Mouse (Mus musculus): Measurements from ENCODE around the gene Itih5. TPM values are rescaled to one million over a fixed set of nuclear protein-coding genes. Genes with fewer than 3 reads are reported as not detected.

The Itih5 gene
- polyA plus RNA-seq, 1 experiment from 2014 or later, result 3.8 TPM

- Histone ChIP-seq H3K27ac (no peak overlapping the region), H3K27me3 (ENCODE audit: insufficient read depth, poor library complexity, severe bottlenecking) (peaks cover 44% of the 10 kb centered on the region), H3K4me3 (no peak overlapping the region), H3K36me3 (no peaks in the 10 kb centered on the region), H3K9me3 (no peaks in the 10 kb centered on the region), H3K4me1 (replicated peaks) (peaks cover 34% of the 10 kb centered on the region)
- 29% methylated on average over 5 of the region's 5 CpGs for WGBS
- no peak for DNase-seq (ENCODE audit: low spot score)
These were observed 130.3 kb downstream of the Itih5 start for GRCm38 (mm10) chr2:10283686-10284085.

GRCm38 (mm10) chr2:10284636-10285270 lies 131.4 kb downstream of the Itih5 start:
- WGBS, result 2% methylated on average over 10 of the region's 10 CpGs
- Histone ChIP-seq H3K36me3 (no peaks in the 10 kb centered on the region), H3K9me3 (no peaks in the 10 kb centered on the region), H3K27me3 (ENCODE audit: insufficient read depth, poor library complexity, severe bottlenecking) (peaks cover 44% of the 10 kb centered on the region), H3K4me1 (replicated peaks) (peaks cover 34% of the 10 kb centered on the region), H3K4me3 (0 out of 2 replicates have a peak overlapping the region, but pooled peaks have one; percentile 3), H3K27ac (peak overlapping the region; percentile 64; the same call in 1 of the 2 replicates)
- peak; percentile 78 for DNase-seq (ENCODE audit: low spot score)

DNA sequence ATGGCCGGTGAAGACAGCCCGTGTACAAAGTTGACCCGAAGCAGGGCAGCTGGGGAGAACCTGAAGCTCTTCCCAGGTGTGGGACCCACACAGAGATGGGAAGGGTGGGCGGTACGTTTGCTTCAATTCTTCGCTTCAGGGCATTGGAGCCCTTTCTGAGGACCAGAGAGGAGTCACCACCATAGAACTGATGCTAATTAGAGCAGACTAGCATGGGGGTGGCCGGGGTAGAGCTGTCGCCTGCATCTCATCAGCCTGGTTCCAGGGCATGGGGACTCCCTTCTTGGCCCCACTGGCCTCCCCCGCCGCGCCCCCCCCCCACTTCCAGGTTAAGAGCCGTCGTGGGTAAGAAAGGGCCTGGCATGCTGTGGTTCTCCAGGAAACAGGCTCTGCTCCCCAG lies 132.6 kb downstream of the Itih5 start:
- Histone ChIP-seq H3K27me3 (ENCODE audit: insufficient read depth, poor library complexity, severe bottlenecking) (peaks cover 45% of the 10 kb centered on the region), H3K4me3 (no peak overlapping the region), H3K27ac (no peak overlapping the region), H3K4me1 (replicated peaks) (peaks cover 34% of the 10 kb centered on the region), H3K36me3 (no peaks in the 10 kb centered on the region), H3K9me3 (no peaks in the 10 kb centered on the region)
- 19% methylated on average over 13 of the region's 13 CpGs for WGBS
- DNase-seq (ENCODE audit: low spot score), result no peak

GRCm38 (mm10) chr2:10288142-10288831 lies 134.9 kb downstream of the Itih5 start:
- Histone ChIP-seq H3K27ac (no peak overlapping the region), H3K36me3 (no peaks in the 10 kb centered on the region), H3K27me3 (ENCODE audit: insufficient read depth, poor library complexity, severe bottlenecking) (peaks cover 41% of the 10 kb centered on the region), H3K9me3 (no peaks in the 10 kb centered on the region), H3K4me3 (no peak overlapping the region), H3K4me1 (replicated peaks) (peaks cover 26% of the 10 kb centered on the region)
- DNase-seq (ENCODE audit: low spot score), result peak; percentile 63
- 18% methylated on average over 12 of the region's 12 CpGs for WGBS

GRCm38 (mm10) chr2:10288881-10289280 lies 135.5 kb downstream of the Itih5 start:
- H3K36me3 ChIP-seq, result no peaks in the 10 kb centered on the region
- WGBS, result 0% methylated on average over 1 of the region's 1 CpGs

GRCm38 (mm10) chr2:10290115-10290514 lies 136.7 kb downstream of the Itih5 start:
- DNase-seq (ENCODE audit: low spot score), result no peak
- Histone ChIP-seq H3K4me1 (replicated peaks) (peaks cover 9% of the 10 kb centered on the region), H3K9me3 (no peaks in the 10 kb centered on the region), H3K36me3 (no peaks in the 10 kb centered on the region), H3K27me3 (ENCODE audit: insufficient read depth, poor library complexity, severe bottlenecking) (peaks cover 39% of the 10 kb centered on the region), H3K27ac (no peak overlapping the region), H3K4me3 (no peak overlapping the region)
- 82% methylated on average over 7 of the region's 7 CpGs for WGBS

More at GRCm38 (mm10) chr2:10288881-10289280, 135.5 kb downstream of the Itih5 start:
- H3K9me3 ChIP-seq, result no peaks in the 10 kb centered on the region
- H3K27ac ChIP-seq, result no peak overlapping the region
- DNase-seq (ENCODE audit: low spot score), result no peak
- peaks cover 20% of the 10 kb centered on the region for H3K4me1 ChIP-seq (replicated peaks)
- H3K4me3 ChIP-seq, result no peak overlapping the region
- peaks cover 35% of the 10 kb centered on the region for H3K27me3 ChIP-seq (ENCODE audit: insufficient read depth, poor library complexity, severe bottlenecking)

- WGBS, result 46% methylated on average over 10 of the region's 10 CpGs
- no peaks in the 10 kb centered on the region for H3K9me3 ChIP-seq
- H3K4me1 ChIP-seq (replicated peaks), result peaks cover 5% of the 10 kb centered on the region; the same call in 1 of the 2 replicates
- no peaks in the 10 kb centered on the region for H3K36me3 ChIP-seq
- H3K27ac ChIP-seq, result no peak overlapping the region
- DNase-seq (ENCODE audit: low spot score), result no peak
- no peak overlapping the region for H3K4me3 ChIP-seq
- peaks cover 33% of the 10 kb centered on the region for H3K27me3 ChIP-seq (ENCODE audit: insufficient read depth, poor library complexity, severe bottlenecking)
These were observed 140.3 kb downstream of the Itih5 start for GRCm38 (mm10) chr2:10293556-10294206.

GRCm38 (mm10) chr2:10295908-10296307 lies 142.5 kb downstream of the Itih5 start:
- Histone ChIP-seq H3K4me3 (peak overlapping the region; percentile 31), H3K36me3 (no peaks in the 10 kb centered on the region), H3K27me3 (ENCODE audit: insufficient read depth, poor library complexity, severe bottlenecking) (peaks cover 33% of the 10 kb centered on the region), H3K4me1 (replicated peaks) (peaks cover 8% of the 10 kb centered on the region; the same call in 1 of the 2 replicates), H3K9me3 (no peaks in the 10 kb centered on the region), H3K27ac (no peak overlapping the region)
- peak; percentile 20 for DNase-seq (ENCODE audit: low spot score)
- WGBS, result 10% methylated on average over 11 of the region's 11 CpGs

GRCm38 (mm10) chr2:10300244-10300643 lies 146.9 kb downstream of the Itih5 start:
- peak; percentile 43 for DNase-seq (ENCODE audit: low spot score)
- peaks cover 17% of the 10 kb centered on the region for H3K27me3 ChIP-seq (ENCODE audit: insufficient read depth, poor library complexity, severe bottlenecking)
- 57% methylated on average over 7 of the region's 7 CpGs for WGBS

GRCm38 (mm10) chr2:10300771-10301170 lies 147.4 kb downstream of the Itih5 start:
- 26% methylated on average over 10 of the region's 10 CpGs for WGBS
- no peaks in the 10 kb centered on the region for H3K9me3 ChIP-seq
- H3K4me1 ChIP-seq (replicated peaks), result peaks cover 9% of the 10 kb centered on the region; the same call in 1 of the 2 replicates
- peaks cover 15% of the 10 kb centered on the region for H3K27me3 ChIP-seq (ENCODE audit: insufficient read depth, poor library complexity, severe bottlenecking)
- DNase-seq (ENCODE audit: low spot score), result peak; percentile 66
- peak overlapping the region; percentile 40 for H3K4me3 ChIP-seq
- H3K27ac ChIP-seq, result peak overlapping the region; percentile 81
- no peaks in the 10 kb centered on the region for H3K36me3 ChIP-seq

More at GRCm38 (mm10) chr2:10300244-10300643, 146.9 kb downstream of the Itih5 start:
- H3K4me1 ChIP-seq (replicated peaks), result peaks cover 10% of the 10 kb centered on the region; the same call in 1 of the 2 replicates
- no peaks in the 10 kb centered on the region for H3K36me3 ChIP-seq
- H3K9me3 ChIP-seq, result no peaks in the 10 kb centered on the region
- H3K4me3 ChIP-seq, result no peak overlapping the region
- no peak overlapping the region for H3K27ac ChIP-seq

GRCm38 (mm10) chr2:10301391-10301790 lies 148.0 kb downstream of the Itih5 start:
- Histone ChIP-seq H3K9me3 (no peaks in the 10 kb centered on the region), H3K4me3 (no peak overlapping the region), H3K36me3 (no peaks in the 10 kb centered on the region), H3K27me3 (ENCODE audit: insufficient read depth, poor library complexity, severe bottlenecking) (peaks cover 15% of the 10 kb centered on the region), H3K27ac (no peak overlapping the region), H3K4me1 (replicated peaks) (peaks cover 5% of the 10 kb centered on the region; the same call in 1 of the 2 replicates)
- DNase-seq (ENCODE audit: low spot score), result no peak
- 59% methylated on average over 3 of the region's 3 CpGs for WGBS

DNA sequence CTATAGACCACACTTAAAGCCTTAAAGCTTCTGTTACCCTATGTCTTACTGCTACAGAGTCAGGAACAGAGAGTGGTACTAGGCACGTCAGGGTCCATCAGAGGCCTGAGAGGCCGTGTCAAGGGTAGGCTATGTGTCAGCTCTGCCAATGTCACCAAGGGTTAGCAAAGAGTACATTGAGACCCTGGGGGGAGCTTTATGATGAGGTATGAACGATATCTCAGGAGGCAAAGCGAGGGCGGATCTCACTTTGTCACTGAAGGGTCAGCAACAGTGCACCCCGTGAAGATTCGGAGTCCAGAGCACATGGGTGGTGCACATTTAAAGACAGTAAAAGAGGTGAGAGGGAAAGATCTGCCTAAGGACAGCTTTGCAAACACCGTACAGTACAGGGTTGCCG lies 148.6 kb downstream of the Itih5 start:
- peaks cover 11% of the 10 kb centered on the region for H3K27me3 ChIP-seq (ENCODE audit: insufficient read depth, poor library complexity, severe bottlenecking)
- no peak overlapping the region for H3K4me3 ChIP-seq
- DNase-seq (ENCODE audit: low spot score), result no peak
- H3K36me3 ChIP-seq, result no peaks in the 10 kb centered on the region
- H3K9me3 ChIP-seq, result no peaks in the 10 kb centered on the region
- H3K27ac ChIP-seq, result no peak overlapping the region
- 93% methylated on average over 9 of the region's 9 CpGs for WGBS
- peaks cover 5% of the 10 kb centered on the region; the same call in 1 of the 2 replicates for H3K4me1 ChIP-seq (replicated peaks)

GRCm38 (mm10) chr2:10304911-10305310 lies 151.5 kb downstream of the Itih5 start:
- Histone ChIP-seq H3K9me3 (no peaks in the 10 kb centered on the region), H3K4me3 (no peak overlapping the region), H3K27me3 (ENCODE audit: insufficient read depth, poor library complexity, severe bottlenecking) (no peaks in the 10 kb centered on the region), H3K27ac (no peak overlapping the region), H3K36me3 (no peaks in the 10 kb centered on the region), H3K4me1 (replicated peaks) (peaks cover 5% of the 10 kb centered on the region; the same call in 1 of the 2 replicates)
- DNase-seq (ENCODE audit: low spot score), result no peak
- WGBS, result 84% methylated on average over 3 of the region's 3 CpGs
